Mouse (Mus musculus) limb, embryonic 11.5 days (tissue): ENCODE results near the gene Abca8b. TPM values are rescaled to one million over a fixed set of nuclear protein-coding genes. Genes with fewer than 3 reads are reported as not detected.

ENCODE experiments used
- ATAC-seq: fragments of 200-750 bp; cut with Nextera tagmentation; 2 replicates; pipeline ENCODE4 v1.8.0; 2017; ENCODE audit warnings: low read depth; ENCODE audit not compliant: insufficient number of reproducible peaks, low FRiP score, low TSS enrichment
- DNase-seq: peaks from one replicate; pipeline ENCODE4 v3.0.0-alpha.2; 2015; ENCODE audit warnings: low spot score
- H3K27ac ChIP-seq: fragments of 300-500 bp; sonication (generic); replicated peaks from 2 replicates; pipeline ENCODE4 v1.5.1; 2014; ENCODE audit warnings: low read depth, mild to moderate bottlenecking, low read length
- H3K27me3 ChIP-seq: fragments of 300-500 bp; sonication (generic); 2 replicates; pipeline ENCODE4 v1.6.1; 2014; ENCODE audit warnings: mild to moderate bottlenecking, low read length, mixed read lengths; ENCODE audit not compliant: control insufficient read depth, insufficient read depth
- H3K36me3 ChIP-seq: fragments of 300-500 bp; sonication (generic); 2 replicates; pipeline ENCODE4 v1.6.1; 2014; ENCODE audit warnings: mild to moderate bottlenecking, low read length, moderate library complexity, mixed read lengths; ENCODE audit not compliant: control insufficient read depth, insufficient read depth
- H3K4me1 ChIP-seq: fragments of 300-500 bp; sonication (generic); 2 replicates; pipeline ENCODE4 v1.6.1; 2014; ENCODE audit warnings: low read length, mixed read lengths; ENCODE audit not compliant: control insufficient read depth, insufficient read depth
- H3K4me2 ChIP-seq: fragments of 300-500 bp; sonication (generic); 2 replicates; pipeline ENCODE4 v1.6.1; 2014; ENCODE audit warnings: low read depth, mild to moderate bottlenecking, moderate library complexity; ENCODE audit not compliant: severe bottlenecking
- H3K4me3 ChIP-seq: fragments of 300-500 bp; sonication (generic); 2 replicates; pipeline ENCODE4 v1.5.1; 2014; ENCODE audit warnings: low read depth, low read length
- H3K9ac ChIP-seq: fragments of 300-500 bp; sonication (generic); 2 replicates; pipeline ENCODE4 v1.6.1; 2014; ENCODE audit warnings: mild to moderate bottlenecking, low read length
- H3K9me3 ChIP-seq: fragments of 300-500 bp; sonication (generic); 2 replicates; pipeline ENCODE4 v1.6.1; 2016; ENCODE audit warnings: low read length; ENCODE audit not compliant: control insufficient read depth
- WGBS: fragments of 180-500 bp; shearing (Covaris S2); extraction: QIAGEN DNeasy Blood & Tissue Kit; methylation state at CpG from one replicate; pipeline ENCODE4 v1.1.7; 2014; 5-methylcytosine and 5-hydroxymethylcytosine counted together
- polyA plus RNA-seq: library from polyadenylated mRNA; unstranded; fragments of >200 nt; fragmentation: Nextera tagmentation; extraction: Ambion mirVana; gene quantifications from 2 replicates; pipeline ENCODE4 v1.2.1, GENCODE M21; 2014

The Abca8b gene
- polyA plus RNA-seq, result 1.6 and 1.9 TPM in 2 replicates

GRCm38 (mm10) chr11:109995624-109996023 is at the start of gene Abca8b:
Gene Abca8b, minus strand, starts transcription at chr11:109995845.
- H3K27ac ChIP-seq, result no peak within 1 kb of the TSS
- under 1% methylated on average over 15 of the region's 15 CpGs for WGBS

GRCm38 (mm10) chr11:110037795-110038194 is 42.1 kb upstream of the Abca8b start:
- no peaks in the 10 kb centered on the region for H3K36me3 ChIP-seq
- WGBS, result 93% methylated on average over 2 of the region's 2 CpGs
- no peak overlapping the region for H3K4me2 ChIP-seq
- no peak for ATAC-seq
- no peak overlapping the region for H3K9ac ChIP-seq
- DNase-seq, result no peak
- no peaks in the 10 kb centered on the region for H3K27me3 ChIP-seq
- no peak overlapping the region for H3K27ac ChIP-seq
- H3K4me1 ChIP-seq, result no peaks in the 10 kb centered on the region
- no peak overlapping the region for H3K4me3 ChIP-seq
- no peaks in the 10 kb centered on the region for H3K9me3 ChIP-seq

More at GRCm38 (mm10) chr11:109995624-109996023, at the start of gene Abca8b:
- H3K4me3 ChIP-seq, result peak within 1 kb of the TSS; percentile 20
- peak; percentile 86 for DNase-seq
- H3K36me3 ChIP-seq, result no peaks in the 10 kb centered on the region
- no peak within 1 kb of the TSS for H3K9ac ChIP-seq
- H3K4me2 ChIP-seq, result peak within 1 kb of the TSS; percentile 46
- no peaks in the 10 kb centered on the region for H3K9me3 ChIP-seq
- peaks cover 4% of the 10 kb centered on the region; the same call in 1 of the 2 replicates for H3K4me1 ChIP-seq
- no peaks in the 10 kb centered on the region for H3K27me3 ChIP-seq
- ATAC-seq, result peak; percentile 95

GRCm38 (mm10) chr11:110028913-110029695 is 33.5 kb upstream of the Abca8b start:
- no peaks in the 10 kb centered on the region for H3K9me3 ChIP-seq
- 37% methylated on average over 7 of the region's 7 CpGs for WGBS
- no peak overlapping the region for H3K4me3 ChIP-seq
- DNase-seq (no peak), ATAC-seq (no peak)
- H3K36me3 ChIP-seq, result no peaks in the 10 kb centered on the region
- H3K27ac ChIP-seq, result no peak overlapping the region
- H3K27me3 ChIP-seq, result no peaks in the 10 kb centered on the region
- H3K4me2 ChIP-seq, result no peak overlapping the region
- no peak overlapping the region for H3K9ac ChIP-seq
- H3K4me1 ChIP-seq, result no peaks in the 10 kb centered on the region

GRCm38 (mm10) chr11:110010836-110011546 is 15.3 kb upstream of the Abca8b start:
- Histone ChIP-seq H3K4me1 (no peaks in the 10 kb centered on the region), H3K36me3 (no peaks in the 10 kb centered on the region), H3K4me2 (no peak overlapping the region), H3K27ac (no peak overlapping the region), H3K27me3 (no peaks in the 10 kb centered on the region), H3K4me3 (no peak overlapping the region), H3K9ac (no peak overlapping the region), H3K9me3 (no peaks in the 10 kb centered on the region)
- ATAC-seq, result no peak
- 88% methylated on average over 2 of the region's 2 CpGs for WGBS
- no peak for DNase-seq

- Histone ChIP-seq H3K4me1 (peaks cover 4% of the 10 kb centered on the region; the same call in 1 of the 2 replicates), H3K27ac (no peak overlapping the region), H3K27me3 (no peaks in the 10 kb centered on the region), H3K4me3 (peak overlapping the region; percentile 20), H3K9me3 (no peaks in the 10 kb centered on the region), H3K9ac (no peak overlapping the region), H3K36me3 (no peaks in the 10 kb centered on the region), H3K4me2 (peak overlapping the region; percentile 46)
- no peak for ATAC-seq
- WGBS, result 1% methylated on average over 3 of the region's 3 CpGs
- DNase-seq, result peak; percentile 46
Observed at GRCm38 (mm10) chr11:109995013-109995412, 632 bp downstream of the Abca8b start.

GRCm38 (mm10) chr11:109994014-109994413 is 1.6 kb downstream of the Abca8b start:
- Histone ChIP-seq H3K9ac (no peak overlapping the region), H3K4me2 (no peak overlapping the region)
- ATAC-seq, result no peak

GRCm38 (mm10) chr11:109991270-109991669 is 4.4 kb downstream of the Abca8b start:
- 83% methylated on average over 3 of the region's 3 CpGs for WGBS

More at GRCm38 (mm10) chr11:109994014-109994413, 1.6 kb downstream of the Abca8b start:
- Histone ChIP-seq H3K27me3 (no peaks in the 10 kb centered on the region), H3K4me3 (no peak overlapping the region), H3K27ac (no peak overlapping the region), H3K36me3 (no peaks in the 10 kb centered on the region), H3K4me1 (peaks cover 4% of the 10 kb centered on the region; the same call in 1 of the 2 replicates), H3K9me3 (no peaks in the 10 kb centered on the region)
- no peak for DNase-seq
- 51% methylated on average over 6 of the region's 6 CpGs for WGBS

GRCm38 (mm10) chr11:109990256-109990655 is 5.4 kb downstream of the Abca8b start:
- WGBS, result 91% methylated on average over 2 of the region's 2 CpGs
- Histone ChIP-seq H3K36me3 (no peaks in the 10 kb centered on the region), H3K27ac (no peak overlapping the region), H3K4me3 (no peak overlapping the region), H3K27me3 (no peaks in the 10 kb centered on the region), H3K4me2 (no peak overlapping the region), H3K9me3 (no peaks in the 10 kb centered on the region), H3K9ac (no peak overlapping the region), H3K4me1 (peaks cover 7% of the 10 kb centered on the region)
- no peak for ATAC-seq
- no peak for DNase-seq

More at GRCm38 (mm10) chr11:109991270-109991669, 4.4 kb downstream of the Abca8b start:
- no peak overlapping the region for H3K27ac ChIP-seq
- H3K27me3 ChIP-seq, result no peaks in the 10 kb centered on the region
- no peak overlapping the region for H3K9ac ChIP-seq
- no peak for DNase-seq
- no peak overlapping the region for H3K4me2 ChIP-seq
- no peak overlapping the region for H3K4me3 ChIP-seq
- no peak for ATAC-seq
- H3K9me3 ChIP-seq, result no peaks in the 10 kb centered on the region
- H3K36me3 ChIP-seq, result no peaks in the 10 kb centered on the region
- H3K4me1 ChIP-seq, result peaks cover 7% of the 10 kb centered on the region
